Mouse (Mus musculus): ENCODE measurements around the gene Cdh26. TPM values are rescaled to one million over a fixed set of nuclear protein-coding genes. Genes with fewer than 3 reads are reported as not detected.

Gene Cdh26
- polyA plus RNA-seq, 1 experiment from 2014 or later: 0.54 TPM

DNA sequence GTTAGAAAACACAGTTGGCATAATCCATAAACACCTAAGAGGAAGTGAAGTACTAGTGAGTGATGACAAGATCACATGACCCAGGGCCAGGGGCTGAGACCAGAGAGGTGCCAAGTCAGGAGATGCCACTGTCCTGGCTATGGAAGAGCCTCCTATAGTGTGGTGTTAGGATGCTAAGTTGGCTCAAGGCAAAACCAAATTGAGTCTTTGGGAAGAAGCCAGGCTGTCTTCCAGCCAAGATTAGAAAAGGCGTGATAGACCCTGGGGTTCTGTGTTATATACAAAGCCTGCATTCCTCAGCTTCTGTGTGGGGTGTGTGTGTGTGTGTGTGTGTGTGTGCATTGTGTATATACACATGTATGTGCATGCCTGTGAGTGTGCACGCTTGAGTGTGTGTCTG lies 48.7 kb downstream of the Cdh26 start:
- 81% methylated on average over 2 of the region's 2 CpGs for WGBS
- Histone ChIP-seq H3K4me2 (replicated peaks; ENCODE audit: low read depth, low read length) (no peak overlapping the region), H3K9me3 (ENCODE audit: control insufficient read depth, low read depth, low read length) (no peaks in the 10 kb centered on the region), H3K4me3 (ENCODE audit: low read depth, low read length) (no peak overlapping the region), H3K27me3 (ENCODE audit: control insufficient read depth, insufficient read depth, low read length) (no peaks in the 10 kb centered on the region), H3K36me3 (ENCODE audit: control insufficient read depth, insufficient read depth, low read length) (no peaks in the 10 kb centered on the region), H3K9ac (replicated peaks; ENCODE audit: low read depth, low read length) (no peak overlapping the region), H3K27ac (ENCODE audit: low read length) (no peak overlapping the region), H3K4me1 (ENCODE audit: control insufficient read depth, insufficient read depth, low read length) (no peaks in the 10 kb centered on the region)
- ATAC-seq (ENCODE audit: insufficient number of reproducible peaks, insufficient read depth, low FRiP score, low read depth): no peak

DNA sequence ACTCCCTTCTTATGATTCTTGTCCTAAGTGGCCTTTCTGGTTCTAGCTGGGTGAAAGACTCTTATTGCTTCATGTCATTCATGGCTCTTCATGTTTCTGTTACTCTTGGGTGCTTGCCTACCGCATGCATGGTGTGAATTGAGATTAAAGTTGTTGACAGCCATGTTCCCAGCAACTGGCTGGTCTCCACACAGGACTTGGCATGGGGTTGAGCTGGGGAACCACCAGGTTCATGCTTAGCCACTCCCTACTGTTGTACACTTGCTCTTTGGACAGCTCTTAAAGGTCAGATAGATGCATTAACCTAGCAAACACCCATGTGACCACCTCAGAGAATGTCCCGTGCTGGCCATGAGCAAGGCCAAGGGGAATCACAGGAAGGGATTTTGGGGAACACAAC lies 50.6 kb downstream of the Cdh26 start:
- Histone ChIP-seq H3K27me3 (ENCODE audit: control insufficient read depth, insufficient read depth, low read length) (no peaks in the 10 kb centered on the region), H3K36me3 (ENCODE audit: control insufficient read depth, insufficient read depth, low read length) (no peaks in the 10 kb centered on the region), H3K4me3 (ENCODE audit: low read depth, low read length) (no peak overlapping the region), H3K27ac (ENCODE audit: low read length) (no peak overlapping the region), H3K4me1 (ENCODE audit: control insufficient read depth, insufficient read depth, low read length) (no peaks in the 10 kb centered on the region), H3K4me2 (replicated peaks; ENCODE audit: low read depth, low read length) (no peak overlapping the region), H3K9me3 (ENCODE audit: control insufficient read depth, low read depth, low read length) (no peaks in the 10 kb centered on the region), H3K9ac (replicated peaks; ENCODE audit: low read depth, low read length) (no peak overlapping the region)
- WGBS: 90% methylated on average over 2 of the region's 2 CpGs
- ATAC-seq (ENCODE audit: insufficient number of reproducible peaks, insufficient read depth, low FRiP score, low read depth): no peak

DNA sequence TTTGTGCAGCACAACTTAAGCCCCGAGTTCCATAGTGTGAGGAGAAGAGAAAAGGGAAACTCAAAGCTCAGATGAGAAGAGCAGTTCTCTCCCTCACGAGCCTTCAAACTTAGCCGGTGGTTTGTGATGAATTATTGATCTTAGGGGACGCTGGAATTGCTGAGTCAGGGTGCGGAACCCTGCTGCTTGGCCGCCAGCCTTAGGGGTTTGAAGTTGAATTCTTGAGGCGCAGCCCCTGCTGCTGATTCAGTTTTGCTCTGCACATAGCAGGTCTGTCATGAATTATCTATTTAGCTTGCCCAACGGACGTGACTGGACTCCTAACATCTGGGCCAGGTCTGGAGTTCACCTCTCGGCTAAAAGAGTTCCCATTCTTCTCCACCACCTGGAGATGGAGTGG lies 53.1 kb downstream of the Cdh26 start:
- WGBS: 38% methylated on average over 10 of the region's 10 CpGs
- Histone ChIP-seq H3K36me3 (ENCODE audit: control insufficient read depth, insufficient read depth, low read length) (no peaks in the 10 kb centered on the region), H3K4me1 (ENCODE audit: control insufficient read depth, insufficient read depth, low read length) (no peaks in the 10 kb centered on the region), H3K4me2 (replicated peaks; ENCODE audit: low read depth, low read length) (no peak overlapping the region), H3K9me3 (ENCODE audit: control insufficient read depth, low read depth, low read length) (no peaks in the 10 kb centered on the region), H3K9ac (replicated peaks; ENCODE audit: low read depth, low read length) (no peak overlapping the region), H3K27ac (ENCODE audit: low read length) (no peak overlapping the region), H3K27me3 (ENCODE audit: control insufficient read depth, insufficient read depth, low read length) (no peaks in the 10 kb centered on the region), H3K4me3 (ENCODE audit: low read depth, low read length) (no peak overlapping the region)
- no peak for ATAC-seq (ENCODE audit: insufficient number of reproducible peaks, insufficient read depth, low FRiP score, low read depth)

DNA sequence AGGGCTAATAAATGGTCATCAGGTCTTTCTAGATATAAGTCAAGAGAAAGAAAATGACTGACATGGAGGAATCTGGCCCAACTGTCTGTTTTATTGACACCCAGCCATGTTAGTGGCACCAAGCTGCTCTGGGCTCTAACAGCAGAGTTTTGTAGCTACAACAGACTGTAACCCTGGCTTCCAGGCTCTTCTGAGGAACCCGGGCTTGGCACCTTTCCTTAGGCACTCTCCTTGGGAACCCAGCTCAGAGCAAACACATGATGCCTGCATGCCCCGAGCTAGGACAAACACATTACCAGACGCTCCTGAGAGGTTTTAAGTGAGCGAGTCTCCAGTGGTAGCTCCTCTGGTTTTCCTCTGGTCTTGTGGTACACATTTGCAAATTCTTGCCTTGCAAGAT lies 57.9 kb downstream of the Cdh26 start:
- H3K4me1 ChIP-seq (ENCODE audit: control insufficient read depth, insufficient read depth, low read length): no peaks in the 10 kb centered on the region
- H3K9ac ChIP-seq (replicated peaks; ENCODE audit: low read depth, low read length): no peak overlapping the region
- WGBS: 61% methylated on average over 4 of the region's 4 CpGs
- H3K27me3 ChIP-seq (ENCODE audit: control insufficient read depth, insufficient read depth, low read length): no peaks in the 10 kb centered on the region
- ATAC-seq (ENCODE audit: insufficient number of reproducible peaks, insufficient read depth, low FRiP score, low read depth): no peak
- H3K9me3 ChIP-seq (ENCODE audit: control insufficient read depth, low read depth, low read length): no peaks in the 10 kb centered on the region
- H3K4me3 ChIP-seq (ENCODE audit: low read depth, low read length): no peak overlapping the region
- H3K36me3 ChIP-seq (ENCODE audit: control insufficient read depth, insufficient read depth, low read length): no peaks in the 10 kb centered on the region
- no peak overlapping the region for H3K27ac ChIP-seq (ENCODE audit: low read length)
- H3K4me2 ChIP-seq (replicated peaks; ENCODE audit: low read depth, low read length): no peak overlapping the region

DNA sequence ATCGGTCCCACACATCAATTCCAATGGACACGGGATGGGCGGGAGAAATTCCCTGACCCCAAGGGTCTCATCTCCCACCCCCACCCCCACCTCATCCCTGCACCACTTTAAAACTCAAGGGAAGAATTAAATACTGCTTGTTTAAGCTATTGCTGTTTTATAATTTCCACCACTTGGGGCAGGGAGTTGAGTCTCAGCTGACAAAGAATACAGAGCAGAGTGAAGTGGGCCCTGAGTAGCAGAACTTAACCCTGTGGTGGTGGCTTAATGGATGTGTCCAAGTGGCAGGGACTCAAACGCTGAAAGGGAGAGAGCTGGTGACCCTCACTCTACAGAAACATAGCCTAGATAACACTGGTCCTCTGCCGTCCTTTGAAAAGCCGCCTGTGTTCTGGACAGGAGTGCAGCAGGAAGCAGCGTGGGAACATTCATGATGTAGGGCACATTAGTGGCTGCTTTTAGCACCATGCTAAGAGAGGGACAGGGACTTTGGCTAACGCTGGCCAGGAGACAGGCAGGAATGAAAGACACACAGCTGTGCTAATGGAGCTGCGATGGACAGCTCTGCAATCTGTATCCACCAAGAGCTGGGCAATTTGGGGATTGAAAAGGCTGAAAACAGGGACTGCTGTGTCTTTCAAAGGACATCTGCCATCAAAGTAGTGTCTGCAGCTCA lies 60.1 kb downstream of the Cdh26 start:
- no peaks in the 10 kb centered on the region for H3K9me3 ChIP-seq (ENCODE audit: control insufficient read depth, low read depth, low read length)
- WGBS: 62% methylated on average over 9 of the region's 9 CpGs

DNA sequence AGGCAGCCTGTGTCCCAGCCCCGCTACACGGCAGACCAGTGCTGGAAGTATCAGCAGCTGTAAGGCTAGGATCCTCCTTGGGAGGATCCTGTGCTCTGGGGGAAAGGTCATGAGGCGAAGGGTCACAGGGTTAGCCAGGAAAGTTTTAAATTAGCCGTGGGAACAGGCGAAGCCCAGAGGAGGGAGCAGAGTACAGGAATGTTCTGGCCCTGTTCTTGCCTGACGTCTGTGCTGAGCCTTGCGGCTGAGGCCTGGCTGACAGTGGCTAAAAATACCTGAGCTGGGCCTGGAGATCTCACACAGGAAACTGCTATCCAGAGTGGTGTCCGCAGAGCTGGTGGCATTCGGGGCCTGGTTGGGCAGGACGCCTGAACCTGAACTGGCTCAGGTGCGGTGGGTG lies 63.7 kb downstream of the Cdh26 start:
- ATAC-seq (ENCODE audit: insufficient number of reproducible peaks, insufficient read depth, low FRiP score, low read depth): no peak
- Histone ChIP-seq H3K36me3 (ENCODE audit: control insufficient read depth, insufficient read depth, low read length) (no peaks in the 10 kb centered on the region), H3K27me3 (ENCODE audit: control insufficient read depth, insufficient read depth, low read length) (no peaks in the 10 kb centered on the region), H3K4me3 (ENCODE audit: low read depth, low read length) (no peak overlapping the region), H3K4me2 (replicated peaks; ENCODE audit: low read depth, low read length) (no peak overlapping the region), H3K9ac (replicated peaks; ENCODE audit: low read depth, low read length) (no peak overlapping the region), H3K27ac (ENCODE audit: low read length) (no peak overlapping the region), H3K4me1 (ENCODE audit: control insufficient read depth, insufficient read depth, low read length) (peaks cover 6% of the 10 kb centered on the region; the same call in 1 of the 2 replicates), H3K9me3 (ENCODE audit: control insufficient read depth, low read depth, low read length) (no peaks in the 10 kb centered on the region)
- WGBS: 62% methylated on average over 11 of the region's 11 CpGs

More for the DNA sequence above, 60.1 kb downstream of the Cdh26 start:
- Histone ChIP-seq H3K4me1 (ENCODE audit: control insufficient read depth, insufficient read depth, low read length) (no peaks in the 10 kb centered on the region), H3K4me3 (ENCODE audit: low read depth, low read length) (no peak overlapping the region), H3K4me2 (replicated peaks; ENCODE audit: low read depth, low read length) (no peak overlapping the region), H3K27me3 (ENCODE audit: control insufficient read depth, insufficient read depth, low read length) (no peaks in the 10 kb centered on the region), H3K36me3 (ENCODE audit: control insufficient read depth, insufficient read depth, low read length) (no peaks in the 10 kb centered on the region), H3K27ac (ENCODE audit: low read length) (no peak overlapping the region), H3K9ac (replicated peaks; ENCODE audit: low read depth, low read length) (no peak overlapping the region)
- ATAC-seq (ENCODE audit: insufficient number of reproducible peaks, insufficient read depth, low FRiP score, low read depth): no peak

DNA sequence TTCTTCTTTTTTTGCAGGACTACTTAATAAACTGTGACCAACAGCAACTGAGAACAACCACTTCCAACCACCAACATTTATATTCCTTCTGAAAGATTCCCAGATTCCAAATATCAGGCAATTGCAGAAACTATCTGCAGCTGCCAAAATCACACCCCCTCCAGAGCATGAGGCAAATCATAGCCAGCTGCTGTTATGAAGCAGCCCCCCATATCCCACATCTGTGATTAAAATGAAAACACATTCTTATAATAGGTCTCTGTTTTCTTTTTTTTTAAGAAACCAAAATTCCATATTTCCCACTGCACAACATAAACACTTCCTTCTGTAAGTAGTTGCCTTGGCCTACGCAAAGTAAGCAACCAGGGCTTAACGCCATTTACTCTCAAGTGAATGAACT lies 65.5 kb downstream of the Cdh26 start:
- no peaks in the 10 kb centered on the region for H3K27me3 ChIP-seq (ENCODE audit: control insufficient read depth, insufficient read depth, low read length)
- H3K4me2 ChIP-seq (replicated peaks; ENCODE audit: low read depth, low read length): no peak overlapping the region
- no peak overlapping the region for H3K27ac ChIP-seq (ENCODE audit: low read length)

DNA sequence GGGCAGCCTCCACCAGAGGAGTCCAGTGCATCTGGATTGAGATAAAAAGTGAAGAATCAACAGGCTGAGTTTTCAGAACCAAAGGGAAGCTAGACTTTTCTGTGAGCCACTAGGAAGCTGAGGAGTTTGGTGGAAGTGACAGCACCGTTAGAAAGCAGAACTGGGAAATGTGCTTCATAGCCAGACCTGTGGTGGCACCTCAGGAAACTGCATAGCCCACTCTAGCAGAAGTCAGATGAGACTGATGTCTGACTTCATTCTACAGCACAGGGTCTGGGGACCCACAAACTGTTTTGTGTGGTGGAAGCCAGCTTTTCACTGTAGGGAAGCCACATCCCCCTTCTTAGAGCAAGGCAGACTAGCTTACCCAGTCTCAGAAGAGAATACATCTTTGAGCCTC lies 67.6 kb downstream of the Cdh26 start:
- no peaks in the 10 kb centered on the region for H3K36me3 ChIP-seq (ENCODE audit: control insufficient read depth, insufficient read depth, low read length)
- H3K4me1 ChIP-seq (ENCODE audit: control insufficient read depth, insufficient read depth, low read length): peaks cover 6% of the 10 kb centered on the region; the same call in 1 of the 2 replicates
- no peak overlapping the region for H3K9ac ChIP-seq (replicated peaks; ENCODE audit: low read depth, low read length)
- ATAC-seq (ENCODE audit: insufficient number of reproducible peaks, insufficient read depth, low FRiP score, low read depth): no peak
- no peak overlapping the region for H3K4me3 ChIP-seq (ENCODE audit: low read depth, low read length)
- H3K27ac ChIP-seq (ENCODE audit: low read length): no peak overlapping the region
- WGBS: 56% methylated on average over 1 of the region's 1 CpGs
- H3K27me3 ChIP-seq (ENCODE audit: control insufficient read depth, insufficient read depth, low read length): no peaks in the 10 kb centered on the region
- H3K9me3 ChIP-seq (ENCODE audit: control insufficient read depth, low read depth, low read length): no peaks in the 10 kb centered on the region
- H3K4me2 ChIP-seq (replicated peaks; ENCODE audit: low read depth, low read length): no peak overlapping the region

More for the DNA sequence above, 65.5 kb downstream of the Cdh26 start:
- H3K36me3 ChIP-seq (ENCODE audit: control insufficient read depth, insufficient read depth, low read length): no peaks in the 10 kb centered on the region
- no peak overlapping the region for H3K4me3 ChIP-seq (ENCODE audit: low read depth, low read length)
- WGBS: 91% methylated on average over 2 of the region's 2 CpGs
- H3K4me1 ChIP-seq (ENCODE audit: control insufficient read depth, insufficient read depth, low read length): peaks cover 6% of the 10 kb centered on the region; the same call in 1 of the 2 replicates
- no peaks in the 10 kb centered on the region for H3K9me3 ChIP-seq (ENCODE audit: control insufficient read depth, low read depth, low read length)
- no peak overlapping the region for H3K9ac ChIP-seq (replicated peaks; ENCODE audit: low read depth, low read length)
- no peak for ATAC-seq (ENCODE audit: insufficient number of reproducible peaks, insufficient read depth, low FRiP score, low read depth)

DNA sequence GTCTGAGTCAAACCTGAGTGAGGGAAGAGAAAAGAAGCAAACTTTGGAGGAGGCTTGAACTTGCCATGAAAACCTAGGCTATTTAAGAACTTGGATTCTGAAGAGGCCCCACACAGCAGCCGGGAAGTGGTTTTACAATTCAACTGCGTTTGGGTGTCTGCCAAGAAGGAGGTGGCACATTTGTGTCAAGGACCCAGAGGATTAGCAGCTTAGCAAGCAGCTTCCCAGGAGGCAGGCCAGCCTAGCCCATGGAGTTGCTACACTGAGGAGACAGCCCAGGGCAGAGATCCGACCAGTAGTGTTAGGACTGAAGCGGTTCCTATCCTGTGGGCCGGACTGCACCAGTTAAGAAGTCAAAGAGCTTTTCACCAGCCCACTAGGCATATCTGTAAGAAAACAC lies 68.1 kb downstream of the Cdh26 start:
- WGBS: 47% methylated on average over 5 of the region's 5 CpGs
- no peaks in the 10 kb centered on the region for H3K36me3 ChIP-seq (ENCODE audit: control insufficient read depth, insufficient read depth, low read length)
- no peak overlapping the region for H3K4me3 ChIP-seq (ENCODE audit: low read depth, low read length)
- H3K9ac ChIP-seq (replicated peaks; ENCODE audit: low read depth, low read length): no peak overlapping the region
- H3K4me2 ChIP-seq (replicated peaks; ENCODE audit: low read depth, low read length): no peak overlapping the region
- H3K27me3 ChIP-seq (ENCODE audit: control insufficient read depth, insufficient read depth, low read length): no peaks in the 10 kb centered on the region
- peaks cover 6% of the 10 kb centered on the region; the same call in 1 of the 2 replicates for H3K4me1 ChIP-seq (ENCODE audit: control insufficient read depth, insufficient read depth, low read length)
- no peaks in the 10 kb centered on the region for H3K9me3 ChIP-seq (ENCODE audit: control insufficient read depth, low read depth, low read length)
- H3K27ac ChIP-seq (ENCODE audit: low read length): no peak overlapping the region
- no peak for ATAC-seq (ENCODE audit: insufficient number of reproducible peaks, insufficient read depth, low FRiP score, low read depth)

All from stomach, embryonic 14.5 days (tissue).